Mouse (Mus musculus): ENCODE data around the gene Nupl1.

DNA sequence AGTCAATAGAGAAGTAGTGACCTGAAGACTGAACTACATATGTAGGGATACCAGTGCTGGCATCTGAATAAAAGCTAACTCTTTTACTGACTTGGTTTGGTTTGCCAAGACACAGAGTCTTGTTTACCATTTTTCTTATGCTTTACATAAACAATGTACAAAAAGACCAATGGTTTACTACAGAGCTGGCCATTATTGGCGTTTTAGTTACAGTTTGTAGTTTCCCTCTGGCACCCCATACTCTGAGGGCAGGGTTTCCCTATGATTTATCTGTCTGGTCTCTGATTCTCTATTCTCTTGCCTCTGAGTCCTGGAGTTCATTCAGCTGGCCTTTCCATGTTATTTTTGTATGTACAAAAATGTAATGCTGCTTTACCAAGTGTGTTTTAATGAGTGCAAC, 44.3 kb upstream of the Nupl1 start:
- TF ChIP-seq POLR2A (IDR thresholded peaks at IDR 0.05; ENCODE audit: borderline replicate concordance, insufficient read depth, low read length) (no peak), CTCF (IDR thresholded peaks at IDR 0.05; ENCODE audit: borderline replicate concordance, insufficient read depth, low read depth, low read length) (no peak)

Measured in cerebellum, adult 2 months (tissue).